Mouse (Mus musculus): ENCODE data around the gene Atp11a.

DNA sequence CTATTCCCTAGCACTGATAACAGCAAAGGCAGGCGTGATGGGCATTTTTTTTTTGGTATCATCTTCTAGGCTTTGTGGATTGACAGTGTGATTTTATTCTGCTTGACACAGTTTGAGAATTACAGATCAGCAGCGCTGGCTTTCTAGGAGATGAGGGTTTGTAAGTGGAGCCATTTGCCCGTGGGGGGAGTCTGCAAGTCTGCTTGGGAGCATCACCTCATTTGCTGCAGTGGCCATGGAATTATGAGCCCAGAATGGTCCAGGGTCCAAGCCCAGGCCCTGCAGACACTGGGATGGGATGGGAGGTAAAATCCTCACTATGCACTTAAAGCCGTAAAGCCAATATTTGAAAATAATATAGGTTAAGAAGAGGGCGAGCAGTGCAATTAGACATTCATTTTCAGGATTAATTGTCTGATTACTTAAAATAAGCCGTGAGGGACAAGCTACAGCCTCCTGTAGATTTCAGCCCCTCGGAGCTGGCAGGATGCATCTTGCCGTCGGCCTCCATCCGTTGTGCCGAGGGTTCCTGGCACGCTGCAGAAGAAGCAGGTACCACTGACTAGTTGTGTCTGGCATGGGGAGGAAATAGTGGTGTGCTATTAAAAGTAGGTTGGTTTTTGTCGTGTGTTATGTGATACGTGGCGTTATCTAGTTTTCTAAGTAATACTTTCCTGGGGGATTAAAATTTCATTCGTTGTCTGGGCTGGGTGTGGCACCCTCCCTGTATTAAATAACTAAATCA lies 159.5 kb downstream of the Atp11a start:
- TF ChIP-seq CTCF (IDR thresholded peaks at IDR 0.05; ENCODE audit: extremely low read depth, insufficient read length, insufficient replicate concordance, low read depth, low read length): no peak
- no peak for TF ChIP-seq POLR2A (IDR thresholded peaks at IDR 0.05; ENCODE audit: low read depth, low read length)

All from small intestine, adult 2 months (tissue).